Mouse (Mus musculus) liver, embryonic 16.5 days (tissue): Measurements from ENCODE around the gene Mgat4a. TPM values are rescaled to one million over a fixed set of nuclear protein-coding genes. Genes with fewer than 3 reads are reported as not detected.

Experiments used
- ATAC-seq: fragments of 200-750 bp; cut with Nextera tagmentation; 2 replicates; pipeline ENCODE4 v1.8.0; 2017; ENCODE audit warnings: low read depth, mild to moderate bottlenecking, moderate number of reproducible peaks, moderate library complexity
- H3K27ac ChIP-seq: fragments of 300-500 bp; sonication (generic); 2 replicates; pipeline ENCODE4 v1.5.1; 2014; ENCODE audit warnings: mild to moderate bottlenecking, low read length
- H3K27me3 ChIP-seq: fragments of 300-500 bp; sonication (generic); 2 replicates; pipeline ENCODE4 v1.6.1; 2014; ENCODE audit warnings: low read depth, low read length, mixed read lengths; ENCODE audit not compliant: control insufficient read depth, insufficient read depth
- H3K36me3 ChIP-seq: fragments of 300-500 bp; sonication (generic); 2 replicates; pipeline ENCODE4 v1.6.1; 2014; ENCODE audit warnings: mild to moderate bottlenecking; ENCODE audit not compliant: control insufficient read depth, insufficient read depth
- H3K4me1 ChIP-seq: fragments of 300-500 bp; sonication (generic); 2 replicates; pipeline ENCODE4 v1.6.1; 2014; ENCODE audit warnings: low read depth, low read length, mixed read lengths; ENCODE audit not compliant: control insufficient read depth
- H3K4me2 ChIP-seq: fragments of 300-500 bp; sonication (generic); 2 replicates; pipeline ENCODE4 v1.6.1; 2014; ENCODE audit warnings: low read depth, low read length, mixed read lengths
- H3K4me3 ChIP-seq: fragments of 300-500 bp; sonication (generic); 2 replicates; pipeline ENCODE4 v1.5.1; 2014; ENCODE audit warnings: low read depth, mild to moderate bottlenecking, low read length
- H3K9ac ChIP-seq: fragments of 300-500 bp; sonication (generic); 2 replicates; pipeline ENCODE4 v1.6.1; 2014; ENCODE audit warnings: low read depth, low read length
- H3K9me3 ChIP-seq: fragments of 300-500 bp; sonication (generic); replicated peaks from 2 replicates; pipeline ENCODE4 v1.6.1; 2016; ENCODE audit warnings: low read length; ENCODE audit not compliant: control insufficient read depth
- WGBS: fragments of 180-500 bp; shearing (Covaris S2); extraction: QIAGEN DNeasy Blood & Tissue Kit; methylation state at CpG from one replicate; pipeline ENCODE4 v1.1.7; 2014; ENCODE audit not compliant: insufficient replicate concordance; 5-methylcytosine and 5-hydroxymethylcytosine counted together
- polyA plus RNA-seq: library from polyadenylated mRNA; unstranded; fragments of >200 nt; fragmentation: Nextera tagmentation; extraction: Ambion mirVana; gene quantifications from 2 replicates; pipeline ENCODE4 v1.2.1, GENCODE M21; 2015

Gene Mgat4a
- polyA plus RNA-seq, 1 experiment from 2014 or later, result 0.86 TPM

- ATAC-seq, result peak; percentile 47
- Histone ChIP-seq H3K4me1 (peaks cover 36% of the 10 kb centered on the region), H3K9me3 (no peaks in the 10 kb centered on the region)
These were observed 61.1 kb downstream of the Mgat4a start for GRCm38 (mm10) chr1:37479759-37480158.

GRCm38 (mm10) chr1:37479074-37479473, 61.7 kb downstream of the Mgat4a start:
- Histone ChIP-seq H3K36me3 (no peaks in the 10 kb centered on the region), H3K27me3 (no peaks in the 10 kb centered on the region), H3K4me2 (peak overlapping the region; percentile 59), H3K4me3 (peak overlapping the region; percentile 54), H3K4me1 (peaks cover 36% of the 10 kb centered on the region), H3K9me3 (no peaks in the 10 kb centered on the region), H3K9ac (peak overlapping the region; percentile 10; the same call in 1 of the 2 replicates), H3K27ac (peak overlapping the region; percentile 72)
- ATAC-seq, result peak; percentile 61
- WGBS, result 17% methylated on average over 9 of the region's 9 CpGs

More at GRCm38 (mm10) chr1:37479759-37480158, 61.1 kb downstream of the Mgat4a start:
- no peak overlapping the region; the same call in 1 of the 2 replicates for H3K9ac ChIP-seq
- H3K4me2 ChIP-seq, result peak overlapping the region; percentile 59
- H3K36me3 ChIP-seq, result no peaks in the 10 kb centered on the region
- WGBS, result 18% methylated on average over 8 of the region's 8 CpGs
- H3K27me3 ChIP-seq, result no peaks in the 10 kb centered on the region
- no peak overlapping the region for H3K4me3 ChIP-seq
- H3K27ac ChIP-seq, result peak overlapping the region; percentile 72

- H3K4me1 ChIP-seq, result peaks cover 36% of the 10 kb centered on the region
- peak overlapping the region; percentile 59 for H3K4me2 ChIP-seq
- H3K36me3 ChIP-seq, result no peaks in the 10 kb centered on the region
- peak; percentile 85 for ATAC-seq
- WGBS, result 11% methylated on average over 7 of the region's 7 CpGs
- peak overlapping the region; percentile 54 for H3K9ac ChIP-seq
- H3K9me3 ChIP-seq, result no peaks in the 10 kb centered on the region
- H3K27ac ChIP-seq, result peak overlapping the region; percentile 72
- H3K27me3 ChIP-seq, result no peaks in the 10 kb centered on the region
- H3K4me3 ChIP-seq, result peak overlapping the region; percentile 54
These were observed 62.4 kb downstream of the Mgat4a start for GRCm38 (mm10) chr1:37478416-37478815.

GRCm38 (mm10) chr1:37477928-37478327, 62.9 kb downstream of the Mgat4a start:
- Histone ChIP-seq H3K27me3 (no peaks in the 10 kb centered on the region), H3K27ac (peak overlapping the region; percentile 72), H3K9ac (peak overlapping the region; percentile 54), H3K4me2 (peak overlapping the region; percentile 59), H3K9me3 (no peaks in the 10 kb centered on the region), H3K4me1 (peaks cover 36% of the 10 kb centered on the region), H3K36me3 (no peaks in the 10 kb centered on the region), H3K4me3 (peak overlapping the region; percentile 54)
- ATAC-seq, result peak; percentile 32
- WGBS, result 12% methylated on average over 5 of the region's 5 CpGs

- 79% methylated on average over 5 of the region's 5 CpGs for WGBS
- Histone ChIP-seq H3K4me3 (no peak overlapping the region), H3K4me1 (peaks cover 36% of the 10 kb centered on the region), H3K27ac (peak overlapping the region; percentile 72; the same call in 1 of the 2 replicates), H3K27me3 (no peaks in the 10 kb centered on the region), H3K4me2 (no peak overlapping the region), H3K9me3 (no peaks in the 10 kb centered on the region), H3K36me3 (no peaks in the 10 kb centered on the region), H3K9ac (no peak overlapping the region)
- no peak for ATAC-seq
These were observed 63.6 kb downstream of the Mgat4a start for GRCm38 (mm10) chr1:37477250-37477649.

- no peak overlapping the region for H3K9ac ChIP-seq
- H3K4me1 ChIP-seq, result peaks cover 30% of the 10 kb centered on the region
- no peaks in the 10 kb centered on the region for H3K27me3 ChIP-seq
- no peak overlapping the region for H3K4me2 ChIP-seq
- WGBS, result 84% methylated on average over 3 of the region's 3 CpGs
- H3K9me3 ChIP-seq, result no peaks in the 10 kb centered on the region
- H3K27ac ChIP-seq, result no peak overlapping the region
- ATAC-seq, result no peak
- H3K36me3 ChIP-seq, result no peaks in the 10 kb centered on the region
- H3K4me3 ChIP-seq, result no peak overlapping the region
These were observed 65.5 kb downstream of the Mgat4a start for GRCm38 (mm10) chr1:37475312-37475711.

GRCm38 (mm10) chr1:37474634-37475190, 66.1 kb downstream of the Mgat4a start:
- no peak overlapping the region for H3K4me3 ChIP-seq
- H3K36me3 ChIP-seq, result no peaks in the 10 kb centered on the region
- 46% methylated on average over 6 of the region's 6 CpGs for WGBS
- no peaks in the 10 kb centered on the region for H3K9me3 ChIP-seq
- H3K9ac ChIP-seq, result no peak overlapping the region
- H3K27me3 ChIP-seq, result no peaks in the 10 kb centered on the region
- no peak for ATAC-seq
- peaks cover 26% of the 10 kb centered on the region for H3K4me1 ChIP-seq
- H3K4me2 ChIP-seq, result 0 out of 2 replicates have a peak overlapping the region, but pooled peaks have one; percentile 10
- H3K27ac ChIP-seq, result no peak overlapping the region

- H3K27me3 ChIP-seq, result no peaks in the 10 kb centered on the region
- no peak overlapping the region for H3K9ac ChIP-seq
- 49% methylated on average over 8 of the region's 8 CpGs for WGBS
- ATAC-seq, result no peak
- 0 out of 2 replicates have a peak overlapping the region, but pooled peaks have one; percentile 10 for H3K4me2 ChIP-seq
- H3K27ac ChIP-seq, result peak overlapping the region; percentile 54; the same call in 1 of the 2 replicates
- H3K36me3 ChIP-seq, result no peaks in the 10 kb centered on the region
- no peaks in the 10 kb centered on the region for H3K9me3 ChIP-seq
- H3K4me3 ChIP-seq, result no peak overlapping the region
- H3K4me1 ChIP-seq, result peaks cover 19% of the 10 kb centered on the region
These were observed 66.8 kb downstream of the Mgat4a start for GRCm38 (mm10) chr1:37474046-37474445.

GRCm38 (mm10) chr1:37473251-37473650, 67.6 kb downstream of the Mgat4a start:
- no peak overlapping the region for H3K27ac ChIP-seq
- WGBS, result 39% methylated on average over 10 of the region's 10 CpGs
- H3K4me3 ChIP-seq, result no peak overlapping the region
- no peak overlapping the region for H3K4me2 ChIP-seq
- H3K36me3 ChIP-seq, result no peaks in the 10 kb centered on the region
- H3K4me1 ChIP-seq, result peaks cover 14% of the 10 kb centered on the region
- H3K27me3 ChIP-seq, result no peaks in the 10 kb centered on the region
- ATAC-seq, result no peak
- H3K9ac ChIP-seq, result no peak overlapping the region
- no peaks in the 10 kb centered on the region for H3K9me3 ChIP-seq
